ENCODE assay signal across 25 mouse cellular contexts in the genomic region with DNA sequence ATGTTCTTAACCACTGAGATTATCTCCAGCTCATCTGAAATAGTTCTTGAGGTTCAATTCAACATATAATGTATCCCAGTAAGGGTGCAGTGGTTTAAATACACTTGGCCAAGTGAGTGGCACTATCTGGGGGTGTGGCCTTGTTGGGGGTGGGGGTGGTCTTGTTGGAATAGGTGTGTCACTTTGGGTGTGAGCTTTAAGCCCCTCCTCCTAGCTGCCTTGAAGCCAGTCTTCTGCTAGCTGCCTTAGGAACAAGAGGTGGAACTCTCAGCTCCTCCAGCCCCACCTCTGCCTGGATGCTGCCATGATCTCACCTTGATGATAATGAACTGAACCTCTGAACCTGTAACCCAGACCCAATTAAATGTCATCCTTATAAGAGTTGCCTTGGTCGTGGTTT. TPM values are rescaled to one million over a fixed set of nuclear protein-coding genes. Genes with fewer than 3 reads are reported as not detected.
DNase-seq lines count a peak whose midpoint lies in the region; ATAC-seq and TF ChIP-seq lines count a peak whose summit lies in the region.
"Had no signal": no experiment of that assay in that cellular context is flagged by ENCODE, and none has a peak within 500 bp of the region (broad histone marks: within the 10 kb centered on the region; RNA-seq: fewer than 3 reads in every experiment).

No protein-coding gene starts in this region.

- WGBS in hindbrain, embryonic 16.5 days, result 75% methylated on average over 1 of the region's 1 CpGs
- 78% methylated on average over 1 of the region's 1 CpGs for WGBS in hindbrain, embryonic 10.5 days

- H3K27me3 ChIP-seq in hindbrain, embryonic 16.5 days (replicated peaks; ENCODE audit: control insufficient read depth, insufficient read depth, low read length), result no peaks in the 10 kb centered on the region
- no peaks in the 10 kb centered on the region for H3K27me3 ChIP-seq in hindbrain, embryonic 10.5 days (ENCODE audit: insufficient read depth, poor library complexity, severe bottlenecking)
- H3K27me3 ChIP-seq: embryonic facial prominence, embryonic 13.5 days; Patski had no signal

- H3K4me2 ChIP-seq in hindbrain, embryonic 16.5 days (ENCODE audit: low read length), result no peak overlapping the region
- H3K4me2 ChIP-seq: embryonic facial prominence, embryonic 13.5 days; embryonic facial prominence, embryonic 15.5 days; forebrain, embryonic 12.5 days had no signal

- no peak overlapping the region for H3K4me3 ChIP-seq in ES-E14 (ENCODE audit: insufficient read depth in 1 of 2, low read depth in 1 of 2, low read length in 2 of 2, poor library complexity in 1 of 2, severe bottlenecking in 1 of 2)
- H3K4me3 ChIP-seq in hindbrain, embryonic 16.5 days (ENCODE audit: low read length), result no peak overlapping the region
- H3K4me3 ChIP-seq in hindbrain, embryonic 10.5 days, result no peak overlapping the region
- H3K4me3 ChIP-seq: embryonic facial prominence, embryonic 13.5 days; embryonic facial prominence, embryonic 15.5 days; erythroblast, embryonic 14.5 days; forebrain, embryonic 10.5 days; forebrain, embryonic 12.5 days had no signal

- in situ Hi-C loops in ES-E14 (cut with MboI; ENCODE audit: low sequenced_read_pairs in 2 of 2, unreplicated experiment in 2 of 2), result no loop called here

- DNase-seq in A20 (ENCODE audit: low read depth, low spot score), result peak; percentile 43
- DNase-seq in ES-E14 (ENCODE audit: low read depth, low spot score), result peak; percentile 25
- DNase-seq in R1 (ENCODE audit: low read depth, low spot score), result peak; percentile 84
- no peak for DNase-seq in testis, postnatal 14 days (ENCODE audit: low spot score)
- no peak for DNase-seq in hindbrain, embryonic 10.5 days (ENCODE audit: low spot score)
- no peak for DNase-seq in heart, adult 8-10 months (ENCODE audit: low spot score)
- DNase-seq: adrenal gland, adult 8-10 months; adrenal gland, postnatal 14 days; adrenal gland, postnatal 36 days; cerebellum, adult 11-12 months; cerebellum, adult 2 months; cerebellum, adult 9-10 months; cerebellum, postnatal 10 days; cerebellum, postnatal 25 days; embryo, embryonic 11 days had no signal

- H3K9ac ChIP-seq in ES-E14 (ENCODE audit: insufficient read depth, low read depth, low read length, poor library complexity, severe bottlenecking), result no peak overlapping the region
- H3K9ac ChIP-seq in hindbrain, embryonic 16.5 days (ENCODE audit: low read depth, low read length), result no peak overlapping the region
- H3K9ac ChIP-seq: embryonic facial prominence, embryonic 13.5 days; embryonic facial prominence, embryonic 15.5 days; forebrain, embryonic 12.5 days had no signal

- no peak overlapping the region for H3K27ac ChIP-seq in ES-E14 (ENCODE audit: insufficient read depth, low read depth, low read length, poor library complexity, severe bottlenecking)
- H3K27ac ChIP-seq in hindbrain, embryonic 16.5 days (ENCODE audit: low read depth, low read length), result no peak overlapping the region
- H3K27ac ChIP-seq in hindbrain, embryonic 10.5 days, result no peak overlapping the region
- H3K27ac ChIP-seq: embryonic facial prominence, embryonic 13.5 days; embryonic facial prominence, embryonic 15.5 days; forebrain, embryonic 10.5 days; forebrain, embryonic 12.5 days had no signal

- peaks cover 0 to 2% of the 10 kb centered on the region in 2 experiments; a peak in 1 of 4 replicates for H3K4me1 ChIP-seq in ES-E14 (ENCODE audit: control insufficient read depth in 2 of 2, insufficient read depth in 2 of 2, low read length in 2 of 2, poor library complexity in 1 of 2)
- H3K4me1 ChIP-seq in hindbrain, embryonic 16.5 days (ENCODE audit: control insufficient read depth, insufficient read depth, low read depth, low read length), result no peaks in the 10 kb centered on the region
- H3K4me1 ChIP-seq in hindbrain, embryonic 10.5 days (replicated peaks), result peaks cover 9% of the 10 kb centered on the region; the same call in 1 of the 2 replicates
- H3K4me1 ChIP-seq: embryonic facial prominence, embryonic 13.5 days; embryonic facial prominence, embryonic 15.5 days; forebrain, embryonic 10.5 days; forebrain, embryonic 12.5 days had no signal

- H3K9me3 ChIP-seq in ES-E14 (ENCODE audit: control insufficient read depth, insufficient read depth, low read depth, low read length), result no peaks in the 10 kb centered on the region
- no peaks in the 10 kb centered on the region for H3K9me3 ChIP-seq in hindbrain, embryonic 16.5 days (ENCODE audit: control insufficient read depth, low read length)
- H3K9me3 ChIP-seq in hindbrain, embryonic 10.5 days, result no peaks in the 10 kb centered on the region
- H3K9me3 ChIP-seq: embryonic facial prominence, embryonic 13.5 days; embryonic facial prominence, embryonic 15.5 days; forebrain, embryonic 10.5 days had no signal

- no peak for ATAC-seq in hindbrain, embryonic 16.5 days
- ATAC-seq: activated CD4-positive, CD25-positive, alpha-beta regulatory T cell, adult 4 months; forebrain, embryonic 14.5 days; forebrain, embryonic 16.5 days; Patski had no signal

- H3K36me3 ChIP-seq in ES-E14 (ENCODE audit: control insufficient read depth, insufficient read depth, low read length, poor library complexity, severe bottlenecking), result no peaks in the 10 kb centered on the region; the same call in 1 of the 2 replicates
- H3K36me3 ChIP-seq in hindbrain, embryonic 16.5 days (ENCODE audit: control insufficient read depth, insufficient read depth, low read length), result no peaks in the 10 kb centered on the region
- no peaks in the 10 kb centered on the region for H3K36me3 ChIP-seq in hindbrain, embryonic 10.5 days
- H3K36me3 ChIP-seq: embryonic facial prominence, embryonic 13.5 days; embryonic facial prominence, embryonic 15.5 days; forebrain, embryonic 10.5 days; forebrain, embryonic 12.5 days had no signal

TF ChIP-seq in ES-E14, 5 proteins besides CTCF, POLR2A, EP300 and RAD21:
- TF ChIP-seq MAFK (IDR thresholded peaks at IDR 0.05; ENCODE audit: insufficient read depth, low read depth, low read length) (no peak), HCFC1 (IDR thresholded peaks at IDR 0.05; ENCODE audit: borderline replicate concordance, insufficient read depth, low read length) (no peak), ZC3H11A (IDR thresholded peaks at IDR 0.05; ENCODE audit: borderline replicate concordance, low read depth, low read length) (no peak), CHD2 (IDR thresholded peaks at IDR 0.05; ENCODE audit: low read depth, low read length) (no peak), ZNF384 (IDR thresholded peaks at IDR 0.05; ENCODE audit: low read depth, low read length) (no peak)

RNA-seq across cellular contexts. Expression of a gene that starts 11.6 kb away (rescaled TPM):
- 57.9 and 74.1 TPM in 2 replicates for total RNA-seq in ES-E14 (2012; rRNA removed)
- 97.6 and 98.8 TPM in 2 replicates for polyA plus RNA-seq in hindbrain, embryonic 16.5 days (2015; fragmentation: Nextera tagmentation; extraction: Ambion mirVana)
- 146 and 157 TPM in 2 replicates for polyA plus RNA-seq in hindbrain, embryonic 10.5 days (2016; fragmentation: Nextera tagmentation; extraction: Ambion mirVana)
- total RNA-seq in heart, adult 8-10 months (2022), result 10 to 100 TPM; 46.5 to 51.6 (median 49.3) TPM

RNA-seq across cellular contexts. Expression of a gene that starts 30.1 kb away (rescaled TPM):
- total RNA-seq in ES-E14 (2012; rRNA removed), result 6.4 and 10.3 TPM in 2 replicates
- 13.9 and 16.4 TPM in 2 replicates for polyA plus RNA-seq in hindbrain, embryonic 16.5 days (2015; fragmentation: Nextera tagmentation; extraction: Ambion mirVana)
- 24.4 and 25.2 TPM in 2 replicates for polyA plus RNA-seq in hindbrain, embryonic 10.5 days (2016; fragmentation: Nextera tagmentation; extraction: Ambion mirVana)
- total RNA-seq in heart, adult 8-10 months (2022), result 10 to 100 TPM; 17.5 to 20.9 (median 18.4) TPM

RNA-seq across cellular contexts. Expression of a gene that starts 40.4 kb away (rescaled TPM):
- 17.1 and 32.0 TPM in 2 replicates for total RNA-seq in ES-E14 (2012; rRNA removed)
- 62.3 and 74.5 TPM in 2 replicates for polyA plus RNA-seq in hindbrain, embryonic 16.5 days (2015; fragmentation: Nextera tagmentation; extraction: Ambion mirVana)
- polyA plus RNA-seq in hindbrain, embryonic 10.5 days (2016; fragmentation: Nextera tagmentation; extraction: Ambion mirVana), result 32.2 and 41.4 TPM in 2 replicates
- total RNA-seq in heart, adult 8-10 months (2022), result 10 to 100 TPM in 2 of 4 experiments, 1 to 10 TPM in 2; 9.5 to 13.8 (median 10.9) TPM

RNA-seq across cellular contexts. Expression of a gene that starts 40.5 kb away (rescaled TPM):
- total RNA-seq in ES-E14 (2012; rRNA removed), result 62.2 and 104 TPM in 2 replicates
- 66.6 and 66.7 TPM in 2 replicates for polyA plus RNA-seq in hindbrain, embryonic 16.5 days (2015; fragmentation: Nextera tagmentation; extraction: Ambion mirVana)
- polyA plus RNA-seq in hindbrain, embryonic 10.5 days (2016; fragmentation: Nextera tagmentation; extraction: Ambion mirVana), result 49.4 and 52.8 TPM in 2 replicates
- total RNA-seq in heart, adult 8-10 months (2022), result 10 to 100 TPM in 3 of 4 experiments, 1 to 10 TPM in 1; 9.6 to 11.9 (median 10.9) TPM

Comparison
In these comparisons a context has a peak if more than half of its experiments do, and no peak if none do; other contexts are left out.
1. DNase-seq: peak in A20 (single experiment), ES-E14 (single experiment) and R1 (single experiment); none in testis, postnatal 14 days (single experiment), hindbrain, embryonic 10.5 days (single experiment) and heart, adult 8-10 months (single experiment).